Mouse (Mus musculus) neutrophil, adult 5-6 weeks (primary cell): Measurements from ENCODE around the gene Slc39a8. TPM values are rescaled to one million over a fixed set of nuclear protein-coding genes. Genes with fewer than 3 reads are reported as not detected.

Experiments
- ATAC-seq: fragments of 151-379, 151-347 bp; 2 replicates; pipeline ENCODE4 v1.8.0; 2017; ENCODE audit warnings: mild to moderate bottlenecking, moderate TSS enrichment; ENCODE audit not compliant: insufficient number of reproducible peaks, poor library complexity, low FRiP score, severe bottlenecking; ENCODE audit errors: extremely low read depth
- total RNA-seq: library from RNA; stranded (forward); fragments of 200-1000 nt; gene quantifications from 2 replicates; pipeline ENCODE4 v1.2.3, GENCODE M21; 2017

The Slc39a8 gene
- total RNA-seq, 1 experiment from 2014 or later: 1.0 TPM

DNA sequence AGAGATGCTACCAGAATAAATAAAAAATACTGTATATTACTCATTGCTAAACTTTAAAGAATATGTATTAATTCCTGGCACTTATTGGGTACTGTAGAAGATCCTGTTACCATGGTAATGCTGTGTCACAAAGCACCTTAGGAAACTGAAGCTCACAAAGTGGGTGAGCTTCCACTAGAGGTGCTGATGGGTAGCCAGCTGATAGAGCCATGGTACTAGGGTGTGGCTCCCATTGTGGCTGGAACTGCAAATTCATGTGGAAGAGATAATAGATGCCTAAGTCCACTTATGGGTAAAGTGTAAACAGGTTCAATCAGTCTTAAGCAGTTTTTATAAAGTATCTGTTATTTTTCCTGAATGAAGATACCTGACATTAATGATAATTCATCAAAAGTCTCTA, 64.3 kb downstream of the Slc39a8 start:
- no peak for ATAC-seq

DNA sequence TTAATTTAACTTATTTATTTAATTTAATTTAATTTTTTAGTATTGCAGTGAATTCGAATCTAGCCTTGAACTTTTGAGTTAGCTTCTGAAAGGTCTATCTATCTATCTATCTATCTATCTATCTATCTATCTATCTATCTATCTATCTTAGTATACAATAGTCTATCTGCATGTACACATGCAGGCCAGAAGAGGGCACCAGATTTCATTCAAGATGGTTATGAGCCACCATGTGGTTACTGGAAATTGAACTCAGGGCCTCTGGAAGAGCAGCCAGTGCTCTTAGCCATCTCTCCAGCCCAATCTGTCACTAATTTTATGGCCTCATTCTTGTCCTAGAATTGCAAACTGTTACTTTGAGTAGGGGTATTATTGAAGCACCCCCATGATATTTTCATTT, 78.3 kb downstream of the Slc39a8 start:
- no peak for ATAC-seq

DNA sequence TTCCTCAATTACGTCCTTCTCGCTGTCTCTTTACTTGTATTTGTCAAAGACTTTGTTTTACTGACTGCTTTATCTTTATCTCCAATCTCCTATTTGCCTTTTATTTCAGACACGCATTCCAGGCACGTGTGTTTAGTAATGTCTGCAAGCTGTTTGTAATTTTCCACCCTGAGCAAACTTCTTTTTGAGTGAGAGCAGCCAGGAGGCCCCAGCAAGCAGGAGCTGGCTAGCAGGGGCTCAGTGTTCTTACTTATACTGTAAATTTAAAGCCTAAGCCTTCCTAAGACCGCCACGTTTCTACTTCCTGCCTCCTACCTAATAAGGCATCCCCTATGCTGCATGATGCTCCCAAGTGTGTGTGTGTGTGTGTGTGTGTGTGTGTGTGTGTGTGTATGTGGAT, 79.8 kb downstream of the Slc39a8 start:
- ATAC-seq: no peak

DNA sequence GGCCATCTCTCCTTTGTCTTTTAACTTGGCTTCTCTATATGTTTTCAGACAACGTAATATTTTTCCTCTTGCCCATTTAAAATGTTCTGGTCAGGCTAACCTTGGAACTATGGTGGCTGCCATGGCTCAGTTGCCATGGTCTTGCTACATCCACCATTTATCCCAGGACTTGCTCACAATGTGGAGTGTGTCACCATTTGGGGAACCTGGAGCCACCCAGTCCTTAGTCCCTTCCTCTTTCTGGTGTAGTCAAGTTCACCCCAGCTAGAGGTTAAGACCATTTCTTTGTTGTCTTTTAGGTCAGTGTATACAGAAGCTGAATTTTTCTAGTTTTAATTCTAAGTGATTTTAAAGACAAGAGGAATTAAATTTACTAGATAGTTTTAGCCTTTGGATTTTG, 80.7 kb downstream of the Slc39a8 start:
- no peak for ATAC-seq

DNA sequence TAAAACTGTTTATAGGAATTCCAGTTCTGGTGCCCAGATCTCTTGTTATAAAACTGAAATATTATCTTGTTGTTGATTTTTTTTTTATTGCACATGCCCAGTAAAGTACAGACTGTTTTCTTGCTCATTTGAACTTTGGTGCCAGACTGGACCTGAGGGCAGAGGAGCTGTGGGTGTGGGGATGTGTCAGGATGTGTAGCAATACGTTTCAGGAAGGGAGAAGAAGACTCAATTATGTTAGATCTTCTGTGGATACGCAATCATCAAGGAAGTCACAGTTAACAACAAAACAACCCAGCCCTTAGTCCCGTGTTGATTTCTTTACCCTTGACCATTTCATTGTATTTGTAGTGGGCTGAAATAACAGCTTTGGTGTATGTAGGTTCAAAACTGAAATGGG, 81.9 kb downstream of the Slc39a8 start:
- ATAC-seq: no peak

DNA sequence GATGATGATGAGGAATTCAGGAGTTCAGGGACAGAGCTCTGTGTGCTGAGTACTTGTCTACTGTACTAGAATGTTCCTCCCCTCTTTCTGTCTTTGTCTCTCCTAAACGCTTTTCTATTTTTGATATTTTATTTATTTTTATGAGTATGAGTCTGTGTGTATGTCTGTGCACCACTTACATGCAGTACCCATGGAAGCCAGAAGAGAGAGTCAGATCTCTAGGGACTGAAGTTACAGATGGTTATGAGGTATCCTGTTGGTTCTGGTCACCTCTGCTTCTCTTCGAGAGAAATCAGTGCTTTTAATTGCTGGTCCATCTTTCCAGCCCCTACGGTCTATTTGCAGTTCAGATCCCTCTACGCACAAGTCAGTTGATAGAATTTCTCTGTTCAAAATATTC, 90.9 kb downstream of the Slc39a8 start:
- no peak for ATAC-seq

DNA sequence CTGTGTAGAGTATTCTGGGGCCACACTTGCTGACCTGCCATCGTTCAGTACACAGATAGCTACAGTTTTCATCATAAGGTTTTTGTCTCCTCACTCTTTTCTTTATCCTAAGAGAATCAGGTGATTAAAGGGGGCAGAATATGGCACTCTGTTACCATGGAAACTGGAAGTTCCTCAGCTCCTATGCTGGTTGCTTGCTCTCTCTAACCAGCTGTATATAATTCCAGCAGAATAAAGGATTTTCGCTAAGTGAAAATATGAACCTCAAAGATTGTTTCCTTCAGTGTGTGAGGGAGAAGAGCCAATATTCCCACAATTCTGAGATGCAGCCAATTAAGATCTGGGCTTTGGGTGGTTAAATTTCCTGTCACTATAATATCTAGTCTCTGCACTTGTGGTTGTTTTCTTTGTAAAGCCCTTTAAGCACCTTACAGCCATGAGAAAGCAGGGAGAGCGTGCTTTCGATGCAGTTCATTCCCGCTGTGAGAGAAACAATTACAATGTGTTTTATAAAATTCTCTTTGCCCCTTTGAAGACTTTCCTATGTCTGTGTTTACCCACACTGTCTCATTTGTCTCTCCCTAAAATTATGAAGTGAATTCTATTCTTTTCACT, 93.6 kb downstream of the Slc39a8 start:
- no peak for ATAC-seq

DNA sequence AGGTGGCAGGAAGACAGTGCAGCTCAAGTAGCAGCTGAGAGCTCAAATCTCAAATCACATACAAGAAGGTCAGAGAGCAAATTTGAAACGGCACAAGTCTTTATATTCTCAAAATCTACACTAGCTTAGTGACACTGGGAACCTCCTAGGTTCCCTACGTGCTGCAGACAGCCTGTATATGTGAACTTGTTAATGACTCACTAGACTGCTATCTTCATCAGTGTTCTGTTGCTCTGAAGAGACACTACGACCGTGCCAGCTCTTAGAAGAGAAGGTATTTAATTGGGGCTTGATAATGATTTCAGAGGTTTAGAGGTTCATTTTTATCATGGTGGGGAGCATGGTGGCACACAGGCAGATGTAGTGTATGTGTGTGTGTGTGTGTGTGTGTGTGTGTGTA, 94.2 kb downstream of the Slc39a8 start:
- no peak for ATAC-seq

DNA sequence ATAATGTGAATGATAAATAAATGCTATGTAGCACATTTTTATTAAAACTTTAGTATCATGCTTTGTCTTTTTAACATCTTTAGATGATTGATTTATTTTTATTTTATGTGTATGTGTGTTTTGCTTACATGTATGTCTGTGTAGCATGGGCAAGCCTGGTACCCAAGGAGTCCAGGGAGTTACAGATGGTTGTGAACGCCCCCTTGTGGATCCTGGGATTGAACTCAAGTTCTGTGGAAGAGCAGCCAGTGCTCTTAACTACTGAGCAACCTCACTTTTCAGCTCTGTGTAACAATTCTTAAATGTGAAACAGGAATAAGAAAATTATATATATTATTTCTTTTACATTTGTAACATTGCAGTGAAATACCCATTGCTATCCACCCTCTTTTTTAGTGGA, 101.7 kb downstream of the Slc39a8 start:
- ATAC-seq: no peak

DNA sequence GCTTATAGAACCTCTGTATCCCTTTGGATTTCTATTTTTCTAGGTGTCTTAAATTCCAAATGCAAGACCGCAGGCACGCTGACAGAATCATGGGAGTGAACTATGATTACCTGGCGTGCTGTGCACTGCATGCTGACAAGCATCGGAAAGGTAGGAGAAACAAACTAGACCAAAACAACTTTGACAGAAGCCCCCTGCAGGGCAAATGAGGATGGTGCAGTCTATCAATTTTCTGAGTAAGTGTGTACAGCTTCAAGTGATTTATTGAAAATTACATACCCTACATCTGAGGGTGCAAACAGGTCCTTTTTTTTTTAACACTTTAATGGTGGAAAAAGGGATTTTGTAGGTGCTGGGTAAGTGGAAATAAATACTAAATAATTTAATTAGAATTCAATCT, 103.1 kb downstream of the Slc39a8 start:
- no peak for ATAC-seq

DNA sequence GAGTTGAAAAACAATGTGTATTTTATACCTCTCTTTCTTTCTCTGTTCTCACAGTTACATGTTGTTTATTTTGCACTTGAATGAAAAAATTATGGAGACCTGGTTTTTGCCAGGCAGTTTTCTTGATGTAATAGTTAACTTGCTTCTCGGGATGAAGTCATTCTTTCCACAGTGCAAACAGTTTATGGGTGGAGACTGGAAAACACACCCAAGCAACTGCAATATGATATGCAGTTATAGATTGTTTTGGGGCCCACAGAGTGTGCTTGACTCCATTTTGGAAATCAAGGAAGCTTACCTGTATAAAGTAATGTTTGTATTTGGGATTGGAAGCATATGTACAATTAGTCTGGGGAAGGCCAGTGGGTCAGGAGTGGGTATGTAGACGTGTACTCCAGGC, 112.4 kb downstream of the Slc39a8 start:
- no peak for ATAC-seq

Other genes starting within 250 kb of the Slc39a8 start
- gene Nfkb1, start 133.7 kb upstream of the Slc39a8 start, total RNA-seq: 200 and 216 TPM in 2 replicates